Mouse (Mus musculus) gonadal fat pad, adult 2 months (tissue): ENCODE data around the gene Rnaset2a. TPM values are rescaled to one million over a fixed set of nuclear protein-coding genes. Genes with fewer than 3 reads are reported as not detected.
"Not testable (repeated sequence)": the region's sequence is repeated elsewhere in the genome, so short reads cannot be mapped to it uniquely, and the experiment has no call there.

Experiments used
- DNase-seq: peaks from one replicate; pipeline ENCODE4 v3.0.0-alpha.2; 2012; ENCODE audit warnings: low read depth
- polyA plus RNA-seq: library from polyadenylated mRNA; depleted of rRNA; stranded (reverse); fragments of >200 nt; gene quantifications from 2 replicates; pipeline ENCODE4 v1.2.3, GENCODE M21; 2012; rRNA removed

Gene Rnaset2a
- polyA plus RNA-seq, 1 experiment = 72.6 TPM

- not testable (repeated sequence) for DNase-seq
Observed at GRCm38 (mm10) chr17:8138116-8138515, 9.8 kb downstream of the Rnaset2a start.

DNA sequence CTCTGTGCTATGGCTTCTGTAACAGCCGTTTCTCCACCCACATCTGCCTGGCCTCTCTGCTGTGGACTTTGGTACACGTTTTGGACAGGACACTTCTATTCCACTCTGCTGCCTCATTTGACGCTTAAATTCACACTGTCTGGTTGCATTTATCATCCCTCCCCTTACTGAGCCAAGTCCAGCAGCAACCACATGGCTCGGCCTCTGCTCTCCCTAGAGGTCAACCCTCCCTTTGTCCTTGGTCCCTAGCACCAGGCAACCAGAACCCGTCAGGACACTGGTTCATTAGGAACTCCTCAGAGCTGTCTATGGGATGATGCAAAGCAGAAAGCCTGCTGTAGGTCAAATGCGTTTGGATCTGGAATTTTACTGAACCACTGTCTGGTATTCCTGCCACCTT, 17.0 kb downstream of the Rnaset2a start:
- not testable (repeated sequence) for DNase-seq

- not testable (repeated sequence) for DNase-seq
Observed at GRCm38 (mm10) chr17:8129578-8129977, 18.3 kb downstream of the Rnaset2a start.

GRCm38 (mm10) chr17:8128326-8128993, 19.4 kb downstream of the Rnaset2a start:
- DNase-seq = not testable (repeated sequence)

DNA sequence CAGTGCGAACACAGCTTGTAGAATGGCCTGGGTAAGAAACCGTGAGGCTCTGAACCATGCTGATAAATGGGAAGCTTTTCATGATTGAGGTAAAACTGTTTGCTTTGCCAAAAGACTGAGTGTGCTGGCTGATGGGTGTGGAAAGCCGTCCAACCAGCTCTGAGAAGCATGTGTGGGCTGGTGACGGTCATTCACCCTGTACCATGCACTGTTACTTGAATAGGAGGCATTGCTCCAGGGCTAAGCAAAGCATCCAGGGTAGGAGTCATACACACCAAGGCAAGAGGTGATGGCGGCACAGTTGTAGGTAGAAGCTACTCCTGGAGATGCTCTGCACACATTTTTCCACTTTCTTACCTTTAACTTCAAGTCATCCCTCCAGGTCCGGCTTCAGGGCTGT, 23.3 kb downstream of the Rnaset2a start:
- DNase-seq = not testable (repeated sequence)

- DNase-seq = not testable (repeated sequence)
Observed at GRCm38 (mm10) chr17:8122974-8123373, 24.9 kb downstream of the Rnaset2a start.

DNA sequence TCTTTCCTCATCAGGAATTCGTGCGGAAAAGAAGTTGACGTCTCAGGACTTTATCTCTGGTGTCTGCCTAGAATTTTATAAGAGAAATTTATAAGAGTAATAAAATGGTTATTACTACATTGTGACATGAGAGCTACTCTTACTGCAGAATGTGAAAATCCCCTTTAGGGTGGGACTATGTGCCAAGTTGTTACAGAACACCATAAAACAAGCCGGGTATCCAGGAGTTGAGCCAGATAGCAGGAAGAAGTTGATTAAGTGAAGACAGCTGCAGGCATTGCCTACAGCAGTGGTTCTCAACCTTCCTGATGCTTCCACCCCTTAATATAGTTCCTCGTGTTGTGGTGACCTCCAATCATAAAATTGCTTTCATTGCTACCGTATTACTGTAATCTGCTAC, 31.0 kb downstream of the Rnaset2a start:
- DNase-seq = not testable (repeated sequence)

DNA sequence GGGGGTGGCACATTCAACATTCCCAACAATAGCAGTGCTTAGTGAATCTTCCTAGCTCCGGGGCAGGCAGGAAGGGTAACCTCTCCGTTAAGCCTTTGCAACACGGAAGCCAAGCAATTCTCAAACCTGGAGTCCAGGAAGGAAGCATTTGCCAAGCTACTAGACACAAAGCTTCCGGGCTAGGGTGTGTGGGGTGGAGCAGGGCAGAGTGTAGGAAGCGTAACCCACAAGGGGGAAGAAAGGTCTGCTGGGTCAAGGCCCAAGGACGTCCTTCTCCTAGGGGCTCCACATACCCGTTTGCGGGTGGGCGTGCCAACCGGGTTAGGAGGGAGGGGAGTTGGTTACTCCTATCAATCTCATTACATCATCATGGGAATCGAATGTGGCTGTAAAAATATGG, 31.5 kb downstream of the Rnaset2a start:
- peak; percentile 5 for DNase-seq

GRCm38 (mm10) chr17:8112199-8112598, 35.7 kb downstream of the Rnaset2a start:
- not testable (repeated sequence) for DNase-seq

DNA sequence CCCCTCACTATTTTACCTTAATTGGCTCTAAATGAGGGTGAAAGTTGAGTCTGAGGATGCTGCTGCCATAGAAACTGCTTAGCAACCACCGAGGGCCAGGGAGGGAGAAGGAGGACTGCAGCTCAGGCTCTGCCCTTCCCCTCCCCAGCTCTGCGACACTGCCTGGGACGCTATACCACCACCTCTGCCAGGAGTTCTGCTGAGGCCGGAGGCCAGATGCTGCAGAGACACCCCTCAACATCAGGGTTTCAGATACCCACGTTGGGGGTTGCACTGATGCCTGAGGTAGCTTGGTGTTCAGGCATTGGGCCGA, 46.6 kb downstream of the Rnaset2a start:
- DNase-seq = not testable (repeated sequence)

DNA sequence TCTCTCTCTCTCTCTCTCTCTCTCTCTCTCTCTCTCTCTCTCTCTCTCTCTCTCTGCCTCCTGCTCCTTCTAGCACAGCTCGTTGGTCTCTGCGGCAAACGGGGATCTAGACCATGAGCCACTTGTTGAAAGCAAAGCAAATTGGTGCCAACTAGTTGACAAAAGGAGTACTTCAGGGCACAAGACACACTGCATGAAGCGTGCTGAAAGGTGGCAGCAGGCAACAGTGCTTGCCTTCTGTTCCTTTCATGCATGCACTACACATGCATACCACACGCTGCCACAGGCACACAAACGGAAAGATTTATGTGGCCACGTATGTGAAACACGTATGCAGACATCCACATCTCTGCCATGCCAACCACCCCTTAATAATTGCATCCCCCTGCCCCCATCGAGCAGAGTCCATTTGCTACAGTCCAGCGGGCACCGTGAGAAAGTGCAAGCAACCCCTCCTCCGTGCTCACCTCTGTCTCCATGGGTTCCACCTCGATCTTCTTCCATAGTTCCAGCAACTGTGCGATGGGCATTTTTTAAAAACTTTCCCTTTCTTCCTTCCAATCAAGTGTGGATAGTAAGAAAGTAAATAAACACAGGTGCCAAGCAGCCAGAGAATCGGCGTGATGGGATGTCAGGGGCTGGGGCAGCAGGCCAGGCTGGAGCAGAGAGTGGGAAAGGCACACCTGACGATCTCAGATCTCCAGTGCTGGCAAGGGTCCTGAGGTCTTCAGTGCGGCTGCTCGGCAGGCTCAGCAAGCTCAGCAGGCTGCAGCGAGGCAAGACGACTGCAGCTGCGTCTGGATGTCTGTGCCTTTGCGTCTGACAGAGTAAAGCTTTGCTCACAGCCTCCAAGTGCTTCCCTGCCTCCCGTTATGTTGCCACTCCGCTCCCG, 47.2 kb downstream of the Rnaset2a start:
- DNase-seq = not testable (repeated sequence)

DNA sequence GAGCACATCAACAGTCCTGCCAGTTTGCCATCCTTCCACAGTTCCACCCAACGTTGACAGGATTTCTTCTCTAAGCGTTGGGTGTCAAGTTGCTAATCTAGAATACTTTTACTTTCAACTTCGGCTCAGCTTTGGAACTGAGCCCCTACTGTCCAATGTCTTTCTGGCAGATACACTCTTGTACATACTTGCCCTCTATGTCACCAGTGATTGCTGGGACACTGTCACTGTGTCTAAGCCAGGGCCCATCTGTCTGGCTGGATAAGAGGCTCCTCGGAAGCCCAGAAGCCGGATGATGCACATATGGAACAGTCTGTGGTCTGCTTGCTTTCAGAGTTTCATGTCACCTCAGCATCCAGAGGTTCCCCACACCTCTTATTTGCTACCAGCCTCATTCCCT, 51.7 kb downstream of the Rnaset2a start:
- DNase-seq = not testable (repeated sequence)

- DNase-seq = not testable (repeated sequence)
Observed at GRCm38 (mm10) chr17:8095653-8096052, 52.2 kb downstream of the Rnaset2a start.

DNA sequence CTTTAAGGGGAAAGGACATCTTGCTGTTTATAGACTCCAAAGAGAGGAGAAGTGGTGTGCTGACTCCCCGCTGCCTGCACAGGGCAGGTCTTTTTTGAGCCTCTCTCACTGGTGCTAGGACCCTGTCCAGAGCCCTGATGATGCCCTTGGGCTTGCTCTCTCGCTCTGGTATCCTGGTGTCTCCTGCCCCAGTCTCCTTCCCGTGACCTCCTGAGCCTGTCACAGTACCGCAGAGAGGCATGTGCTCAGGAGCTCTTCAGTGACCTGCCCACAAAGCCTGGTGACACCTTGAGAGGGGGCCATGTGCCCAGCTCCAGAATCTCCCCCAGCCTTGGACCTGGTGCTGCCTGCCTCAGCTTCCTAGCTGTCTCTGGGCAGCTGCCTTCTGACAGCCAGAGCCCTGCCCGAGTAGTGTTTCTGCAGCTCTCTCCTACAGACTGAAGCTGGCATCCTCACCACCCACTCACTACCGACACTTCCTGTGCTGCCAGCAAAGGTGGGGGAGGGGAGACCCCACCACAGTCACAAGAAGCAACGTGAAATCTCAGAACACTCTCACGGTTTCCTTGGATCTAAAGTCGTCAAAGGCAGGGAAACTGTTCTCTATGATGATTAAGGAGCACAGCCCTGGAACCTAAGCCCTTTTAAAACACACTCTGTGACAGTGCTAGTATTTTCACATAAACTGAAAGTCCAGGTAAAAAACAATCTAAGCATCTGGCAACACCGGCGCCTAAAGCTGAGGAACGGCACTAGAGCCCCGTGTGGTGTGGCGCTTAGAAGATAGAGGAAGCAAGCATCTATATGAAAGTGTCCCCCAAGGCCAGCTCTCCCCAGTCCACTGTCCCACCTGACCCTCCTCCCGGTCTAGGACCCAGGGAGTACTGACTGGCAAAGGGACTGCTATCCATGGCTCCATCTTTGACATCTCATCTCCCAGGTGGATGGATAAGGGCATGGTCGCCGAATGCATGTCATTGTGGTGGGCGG, 55.1 kb downstream of the Rnaset2a start:
- not testable (repeated sequence) for DNase-seq

DNA sequence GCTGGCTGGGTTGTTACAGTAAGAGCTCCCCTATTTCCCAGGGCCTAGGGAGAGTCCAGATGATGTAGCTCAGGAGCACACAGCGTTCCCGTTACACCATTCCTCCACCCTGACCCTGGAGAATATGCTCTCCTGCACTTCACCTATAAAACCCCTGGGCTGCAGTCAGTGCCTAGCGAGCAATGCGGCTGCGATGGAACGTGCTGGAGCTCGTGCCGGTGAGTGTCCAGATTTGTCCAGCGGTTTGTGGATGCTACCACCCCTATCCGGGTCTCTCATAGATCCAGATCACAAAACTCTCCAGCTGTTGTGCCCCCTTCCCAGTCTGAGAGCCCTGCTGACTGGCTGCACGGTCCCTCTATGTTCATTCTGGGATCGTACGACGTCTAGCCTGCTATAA, 56.6 kb downstream of the Rnaset2a start:
- not testable (repeated sequence) for DNase-seq

DNA sequence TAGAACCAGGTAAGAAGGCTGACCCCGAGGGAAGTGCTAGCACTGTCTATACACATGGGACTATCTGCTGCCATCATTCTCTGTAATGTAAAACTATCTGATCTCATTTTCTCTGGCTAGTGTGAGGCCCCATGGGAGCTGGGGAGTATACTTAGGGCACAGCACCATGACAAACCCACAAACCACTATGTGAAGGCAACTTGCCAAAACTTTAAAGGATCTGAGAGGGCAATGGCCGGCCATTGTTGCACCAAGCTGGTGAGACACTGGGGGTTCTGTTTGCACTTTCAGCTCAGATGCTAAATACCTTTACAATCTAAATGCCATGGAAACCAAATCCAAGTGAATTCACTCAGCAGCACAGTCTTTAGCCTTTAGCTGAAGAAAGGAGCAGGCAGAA, 78.0 kb downstream of the Rnaset2a start:
- not testable (repeated sequence) for DNase-seq

Other genes with a start within 250 kb of the Rnaset2a start
- 9.0 and 16.4 TPM in 2 replicates for gene Tagap, start 222.1 kb downstream of the Rnaset2a start, polyA plus RNA-seq
- 63.3 and 111 TPM in 2 replicates for gene Rsph3a, start 202.5 kb downstream of the Rnaset2a start, polyA plus RNA-seq
- 1.2 and 3.1 TPM in 2 replicates for gene Gm49673, start 309 bp downstream of the Rnaset2a start, polyA plus RNA-seq
- 3.7 TPM in 2 replicates for gene Fgfr1op, start 17.4 kb upstream of the Rnaset2a start, polyA plus RNA-seq
- gene Ccr6, start 87.9 kb upstream of the Rnaset2a start, polyA plus RNA-seq = 0.20 and 0.30 TPM in 2 replicates
- 313 and 529 TPM in 2 replicates for gene Mpc1, start 134.8 kb upstream of the Rnaset2a start, polyA plus RNA-seq
- 69.9 and 70.6 TPM in 2 replicates for gene Sft2d1, start 163.0 kb upstream of the Rnaset2a start, polyA plus RNA-seq
- 0.46 and 1.2 TPM in 2 replicates for gene Prr18, start 189.4 kb upstream of the Rnaset2a start, polyA plus RNA-seq
- gene T2, start 207.9 kb upstream of the Rnaset2a start, polyA plus RNA-seq = 1.3 and 1.8 TPM in 2 replicates